Mouse (Mus musculus) left cerebral cortex, adult 8-10 months (tissue): ENCODE measurements around the gene Atf1. TPM values are rescaled to one million over a fixed set of nuclear protein-coding genes. Genes with fewer than 3 reads are reported as not detected.
A peak's percentile ranks its signal among the peaks of the same experiment; 100 is the strongest.
"Not testable (repeated sequence)": the region's sequence is repeated elsewhere in the genome, so short reads cannot be mapped to it uniquely, and the experiment has no call there.

Experiments
- DNase-seq, 2 experiments: peaks; one replicate each; pipeline ENCODE4 v3.0.0; 2022; ENCODE audit warnings: low spot score in 2 of 2
- total RNA-seq, 4 experiments: library from RNA; stranded (reverse); gene quantifications; 2 replicates each; pipeline ENCODE4 v1.2.4; 2022

The Atf1 gene
- total RNA-seq, 4 experiments from 2014 or later = 20.6 to 27.1 (median 26.2) TPM

- DNase-seq = peak; percentile 72 to 76
These were observed 76.7 kb downstream of the Atf1 start, which contains the start of gene Mettl7a1 for GRCm38 (mm10) chr15:100304019-100304991. Mettl7a1 (plus strand) TSS chr15:100304140.

- DNase-seq = no peak
These were observed 78.6 kb downstream of the Atf1 start for GRCm38 (mm10) chr15:100306201-100306600.

DNA sequence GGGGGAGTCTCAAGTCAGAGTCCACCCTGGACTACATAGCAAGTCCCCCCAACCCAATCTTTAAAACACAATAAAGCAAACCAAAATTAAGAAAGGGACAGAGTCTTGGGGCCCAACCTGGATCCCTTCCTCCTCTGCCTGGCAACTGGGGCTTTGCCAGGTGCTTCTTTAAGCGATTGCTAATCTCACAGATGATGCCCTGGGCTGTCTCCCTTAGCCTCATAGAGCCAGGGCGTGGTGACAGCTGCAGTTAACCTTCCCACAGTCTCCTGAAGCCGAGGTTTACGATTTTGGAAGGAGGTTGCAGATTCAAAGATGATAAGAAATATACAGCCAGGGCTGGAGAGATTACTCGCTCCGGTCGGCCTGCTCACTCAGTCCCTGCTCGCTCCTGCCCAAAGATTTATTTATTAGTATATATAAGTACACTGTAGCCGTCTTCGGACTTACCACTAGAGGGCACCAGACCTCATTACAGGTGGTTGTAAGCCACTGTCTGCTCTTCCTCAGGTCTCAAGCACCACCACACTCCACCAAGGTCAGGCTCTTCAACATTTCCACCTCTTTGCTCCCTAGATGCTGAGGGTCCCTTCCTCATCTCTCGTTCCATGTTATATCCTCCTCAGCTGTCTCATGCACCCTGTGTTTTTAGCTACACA, 79.9 kb downstream of the Atf1 start:
- DNase-seq = not testable (repeated sequence)

Other genes with a start within 250 kb of the Atf1 start
- gene Dip2b, start 189.2 kb upstream of the Atf1 start, total RNA-seq = 10 to 100 TPM; 61.2 to 64.7 (median 62.8) TPM
- not detected for gene Tmprss12, start 53.0 kb downstream of the Atf1 start, total RNA-seq
- 10 to 100 TPM; 26.4 to 33.2 (median 32.4) TPM for gene Mettl7a1, start 76.3 kb downstream of the Atf1 start, total RNA-seq
- under 1 TPM; 0.23 to 0.30 (median 0.28) TPM for gene Mettl7a3, start 107.1 kb downstream of the Atf1 start, total RNA-seq
- under 1 TPM in 1 of 4 experiments, not detected in 3; 0.57 TPM for gene Methig1, start 125.3 kb downstream of the Atf1 start, total RNA-seq
- gene Mettl7a2, start 125.4 kb downstream of the Atf1 start, total RNA-seq = 1 to 10 TPM in 1 of 4 experiments, under 1 TPM in 1, not detected in 2; 0.78 to 1.0 TPM
- gene Higd1c, start 136.7 kb downstream of the Atf1 start, total RNA-seq = not detected
- gene Gm5475, start 194.3 kb downstream of the Atf1 start, total RNA-seq = under 1 TPM in 1 of 4 experiments, not detected in 3; 0.15 TPM
- 10 to 100 TPM; 47.1 to 69.7 (median 54.5) TPM for gene Slc11a2, start 197.3 kb downstream of the Atf1 start, total RNA-seq
- 10 to 100 TPM; 55.3 to 64.5 (median 57.5) TPM for gene Letmd1, start 241.2 kb downstream of the Atf1 start, total RNA-seq